Mouse (Mus musculus): Measurements from ENCODE around the gene Ctsk. TPM values are rescaled to one million over a fixed set of nuclear protein-coding genes. Genes with fewer than 3 reads are reported as not detected.

Gene Ctsk
- polyA plus RNA-seq (2016; fragmentation: Nextera tagmentation; extraction: Ambion mirVana): 3.7 and 5.9 TPM in 2 replicates

GRCm38 (mm10) chr3:95499024-95499423 is at the start of gene Ctsk:
TSS of gene Ctsk (plus strand) at chr3:95499256.
- Histone ChIP-seq H3K4me3 (no peak within 1 kb of the TSS), H3K27ac (no peak within 1 kb of the TSS), H3K36me3 (peaks cover 28% of the 10 kb centered on the region), H3K27me3 (ENCODE audit: insufficient read depth, poor library complexity, severe bottlenecking) (no peaks in the 10 kb centered on the region), H3K9me3 (no peaks in the 10 kb centered on the region), H3K4me1 (replicated peaks) (peaks cover 10% of the 10 kb centered on the region)
- DNase-seq (ENCODE audit: low spot score): no peak
- WGBS: 83% methylated on average over 7 of the region's 7 CpGs

GRCm38 (mm10) chr3:95450408-95450807 is 48.6 kb upstream of the Ctsk start:
- peaks cover 44% of the 10 kb centered on the region for H3K36me3 ChIP-seq
- H3K9me3 ChIP-seq: no peaks in the 10 kb centered on the region
- H3K4me1 ChIP-seq (replicated peaks): no peaks in the 10 kb centered on the region
- H3K27me3 ChIP-seq (ENCODE audit: insufficient read depth, poor library complexity, severe bottlenecking): no peaks in the 10 kb centered on the region
- no peak overlapping the region for H3K27ac ChIP-seq
- no peak overlapping the region for H3K4me3 ChIP-seq
- DNase-seq (ENCODE audit: low spot score): peak; percentile 44
- WGBS: 63% methylated on average over 1 of the region's 1 CpGs

- H3K9me3 ChIP-seq: no peaks in the 10 kb centered on the region
- DNase-seq (ENCODE audit: low spot score): no peak
- no peak overlapping the region for H3K27ac ChIP-seq
- no peaks in the 10 kb centered on the region for H3K27me3 ChIP-seq (ENCODE audit: insufficient read depth, poor library complexity, severe bottlenecking)
- 97% methylated on average over 3 of the region's 3 CpGs for WGBS
- H3K4me3 ChIP-seq: no peak overlapping the region
- H3K36me3 ChIP-seq: peaks cover 44% of the 10 kb centered on the region
- no peaks in the 10 kb centered on the region for H3K4me1 ChIP-seq (replicated peaks)
These were observed 48.1 kb upstream of the Ctsk start for GRCm38 (mm10) chr3:95450915-95451314.

GRCm38 (mm10) chr3:95456367-95456766 is 42.7 kb upstream of the Ctsk start:
- no peaks in the 10 kb centered on the region for H3K9me3 ChIP-seq
- 96% methylated on average over 5 of the region's 5 CpGs for WGBS
- no peak overlapping the region for H3K4me3 ChIP-seq
- H3K27ac ChIP-seq: no peak overlapping the region
- H3K27me3 ChIP-seq (ENCODE audit: insufficient read depth, poor library complexity, severe bottlenecking): no peaks in the 10 kb centered on the region
- H3K36me3 ChIP-seq: peaks cover 38% of the 10 kb centered on the region
- no peak for DNase-seq (ENCODE audit: low spot score)
- no peaks in the 10 kb centered on the region for H3K4me1 ChIP-seq (replicated peaks)

- no peak overlapping the region for H3K27ac ChIP-seq
- 85% methylated on average over 3 of the region's 3 CpGs for WGBS
- no peak for DNase-seq (ENCODE audit: low spot score)
- no peaks in the 10 kb centered on the region for H3K9me3 ChIP-seq
- H3K27me3 ChIP-seq (ENCODE audit: insufficient read depth, poor library complexity, severe bottlenecking): no peaks in the 10 kb centered on the region
- no peaks in the 10 kb centered on the region for H3K4me1 ChIP-seq (replicated peaks)
- H3K36me3 ChIP-seq: peaks cover 38% of the 10 kb centered on the region
- H3K4me3 ChIP-seq: no peak overlapping the region
These were observed 41.3 kb upstream of the Ctsk start for GRCm38 (mm10) chr3:95457758-95458157.

- Histone ChIP-seq H3K36me3 (peaks cover 32% of the 10 kb centered on the region), H3K9me3 (no peaks in the 10 kb centered on the region), H3K27me3 (ENCODE audit: insufficient read depth, poor library complexity, severe bottlenecking) (no peaks in the 10 kb centered on the region), H3K27ac (no peak overlapping the region), H3K4me1 (replicated peaks) (no peaks in the 10 kb centered on the region), H3K4me3 (no peak overlapping the region)
- 85% methylated on average over 1 of the region's 1 CpGs for WGBS
- DNase-seq (ENCODE audit: low spot score): no peak
These were observed 39.7 kb upstream of the Ctsk start for GRCm38 (mm10) chr3:95459381-95459780.

GRCm38 (mm10) chr3:95463852-95464251 is 35.2 kb upstream of the Ctsk start:
- Histone ChIP-seq H3K9me3 (no peaks in the 10 kb centered on the region), H3K27me3 (ENCODE audit: insufficient read depth, poor library complexity, severe bottlenecking) (no peaks in the 10 kb centered on the region), H3K27ac (no peak overlapping the region), H3K36me3 (peaks cover 53% of the 10 kb centered on the region), H3K4me3 (no peak overlapping the region), H3K4me1 (replicated peaks) (no peaks in the 10 kb centered on the region)
- DNase-seq (ENCODE audit: low spot score): no peak

DNA sequence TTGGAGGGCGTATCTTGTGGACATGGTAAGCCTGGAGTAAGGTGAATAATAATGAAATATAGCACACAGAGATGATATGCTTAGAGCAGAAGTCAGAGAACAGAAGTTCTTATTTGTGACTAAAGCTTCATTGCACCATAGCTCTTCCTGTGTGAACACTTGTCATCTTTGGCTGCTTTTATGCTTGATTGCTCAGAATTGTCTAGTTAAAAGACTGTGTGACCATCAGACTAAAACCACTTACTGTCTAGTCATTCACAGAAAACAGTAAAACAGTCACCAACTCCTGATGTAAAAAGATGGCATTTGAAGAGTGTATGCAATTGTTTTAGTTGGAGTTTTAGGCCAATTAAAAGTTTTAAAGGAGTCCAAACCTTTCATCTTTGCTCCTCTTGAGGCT is 20.1 kb upstream of the Ctsk start:
- no peaks in the 10 kb centered on the region for H3K9me3 ChIP-seq
- no peak overlapping the region for H3K27ac ChIP-seq
- no peak for DNase-seq (ENCODE audit: low spot score)
- WGBS: 91% methylated on average over 1 of the region's 1 CpGs
- H3K36me3 ChIP-seq: peaks cover 79% of the 10 kb centered on the region
- no peak overlapping the region for H3K4me3 ChIP-seq
- H3K4me1 ChIP-seq (replicated peaks): no peaks in the 10 kb centered on the region
- no peaks in the 10 kb centered on the region for H3K27me3 ChIP-seq (ENCODE audit: insufficient read depth, poor library complexity, severe bottlenecking)

GRCm38 (mm10) chr3:95486421-95486820 is 12.6 kb upstream of the Ctsk start:
- H3K9me3 ChIP-seq: no peaks in the 10 kb centered on the region
- no peak overlapping the region for H3K27ac ChIP-seq
- no peaks in the 10 kb centered on the region for H3K27me3 ChIP-seq (ENCODE audit: insufficient read depth, poor library complexity, severe bottlenecking)
- peaks cover 83% of the 10 kb centered on the region for H3K36me3 ChIP-seq
- H3K4me3 ChIP-seq: no peak overlapping the region
- no peak for DNase-seq (ENCODE audit: low spot score)
- no peaks in the 10 kb centered on the region for H3K4me1 ChIP-seq (replicated peaks)
- 87% methylated on average over 2 of the region's 2 CpGs for WGBS

DNA sequence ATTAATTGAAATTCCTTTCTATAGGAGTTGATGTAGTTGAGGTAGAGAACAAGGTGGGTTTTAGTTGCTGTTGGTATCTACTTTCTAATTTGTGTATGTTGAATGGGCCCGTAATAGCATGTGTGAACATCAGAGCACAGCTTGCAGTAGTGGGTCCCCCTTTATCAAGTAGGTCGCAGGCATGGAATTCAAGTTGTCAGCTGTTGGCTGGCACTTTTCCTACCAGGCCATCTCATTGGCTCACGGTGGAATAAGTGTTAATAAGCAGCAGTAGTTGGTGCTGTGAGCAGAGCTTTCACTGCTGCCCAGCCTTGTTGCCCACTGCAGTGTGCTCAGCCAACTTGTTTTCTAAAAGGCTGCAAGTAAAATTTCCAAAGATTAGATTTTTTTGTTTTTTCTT is 10.4 kb upstream of the Ctsk start:
- H3K4me3 ChIP-seq: no peak overlapping the region

DNA sequence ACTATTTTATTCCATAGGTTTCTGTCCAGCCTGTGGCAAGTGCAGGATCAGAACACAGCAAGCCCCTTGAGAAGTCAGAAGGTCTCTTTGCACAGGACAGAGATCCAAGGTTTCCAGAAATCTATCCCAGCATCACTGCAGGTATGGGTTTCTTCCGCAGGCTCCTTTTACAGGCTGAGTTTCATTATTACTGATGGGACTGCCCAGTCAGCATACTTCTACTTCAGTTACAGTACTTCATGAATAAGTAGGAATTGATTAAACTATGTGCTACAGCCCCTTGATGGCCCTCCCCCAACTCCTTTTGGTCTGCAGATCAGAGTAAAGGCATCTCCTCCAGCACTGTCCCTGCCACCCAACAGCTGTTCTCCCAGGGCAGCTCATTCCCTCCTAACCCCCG is 8.8 kb upstream of the Ctsk start:
- H3K4me3 ChIP-seq: no peak overlapping the region
- H3K27ac ChIP-seq: no peak overlapping the region
- DNase-seq (ENCODE audit: low spot score): no peak
- WGBS: 98% methylated on average over 2 of the region's 2 CpGs
- peaks cover 96% of the 10 kb centered on the region for H3K36me3 ChIP-seq
- H3K27me3 ChIP-seq (ENCODE audit: insufficient read depth, poor library complexity, severe bottlenecking): no peaks in the 10 kb centered on the region
- no peaks in the 10 kb centered on the region for H3K4me1 ChIP-seq (replicated peaks)
- H3K9me3 ChIP-seq: no peaks in the 10 kb centered on the region

More for the DNA sequence above, 10.4 kb upstream of the Ctsk start:
- Histone ChIP-seq H3K27me3 (ENCODE audit: insufficient read depth, poor library complexity, severe bottlenecking) (no peaks in the 10 kb centered on the region), H3K4me1 (replicated peaks) (no peaks in the 10 kb centered on the region), H3K27ac (no peak overlapping the region), H3K9me3 (no peaks in the 10 kb centered on the region), H3K36me3 (peaks cover 91% of the 10 kb centered on the region)
- no peak for DNase-seq (ENCODE audit: low spot score)
- WGBS: 93% methylated on average over 3 of the region's 3 CpGs

DNA sequence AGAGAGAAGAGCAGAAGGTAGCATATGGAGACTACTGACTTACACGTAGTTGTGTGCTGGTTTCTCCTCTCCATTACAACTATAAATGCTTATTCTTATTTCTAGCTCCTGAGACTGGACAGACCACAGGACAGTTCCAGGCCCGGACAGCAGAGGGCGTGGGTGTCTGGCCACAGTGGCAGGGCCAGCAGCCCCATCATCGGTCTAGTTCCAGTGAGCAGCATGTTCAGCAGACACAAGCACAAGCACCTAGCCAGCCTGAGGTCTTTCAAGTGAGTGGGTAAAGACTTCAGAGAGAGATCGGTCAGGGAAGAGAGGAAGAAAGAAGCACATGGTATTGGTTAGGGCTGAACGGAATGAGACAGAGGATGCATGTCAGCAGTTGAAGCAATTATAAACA is 4.7 kb upstream of the Ctsk start:
- Histone ChIP-seq H3K27me3 (ENCODE audit: insufficient read depth, poor library complexity, severe bottlenecking) (no peaks in the 10 kb centered on the region), H3K27ac (no peak overlapping the region), H3K4me1 (replicated peaks) (no peaks in the 10 kb centered on the region), H3K36me3 (peaks cover 72% of the 10 kb centered on the region), H3K9me3 (no peaks in the 10 kb centered on the region), H3K4me3 (no peak overlapping the region)
- 60% methylated on average over 6 of the region's 6 CpGs for WGBS
- DNase-seq (ENCODE audit: low spot score): peak; percentile 57

- H3K27ac ChIP-seq: no peak overlapping the region
- 87% methylated on average over 2 of the region's 2 CpGs for WGBS
These were observed 827 bp upstream of the Ctsk start for GRCm38 (mm10) chr3:95498229-95498628.

DNA sequence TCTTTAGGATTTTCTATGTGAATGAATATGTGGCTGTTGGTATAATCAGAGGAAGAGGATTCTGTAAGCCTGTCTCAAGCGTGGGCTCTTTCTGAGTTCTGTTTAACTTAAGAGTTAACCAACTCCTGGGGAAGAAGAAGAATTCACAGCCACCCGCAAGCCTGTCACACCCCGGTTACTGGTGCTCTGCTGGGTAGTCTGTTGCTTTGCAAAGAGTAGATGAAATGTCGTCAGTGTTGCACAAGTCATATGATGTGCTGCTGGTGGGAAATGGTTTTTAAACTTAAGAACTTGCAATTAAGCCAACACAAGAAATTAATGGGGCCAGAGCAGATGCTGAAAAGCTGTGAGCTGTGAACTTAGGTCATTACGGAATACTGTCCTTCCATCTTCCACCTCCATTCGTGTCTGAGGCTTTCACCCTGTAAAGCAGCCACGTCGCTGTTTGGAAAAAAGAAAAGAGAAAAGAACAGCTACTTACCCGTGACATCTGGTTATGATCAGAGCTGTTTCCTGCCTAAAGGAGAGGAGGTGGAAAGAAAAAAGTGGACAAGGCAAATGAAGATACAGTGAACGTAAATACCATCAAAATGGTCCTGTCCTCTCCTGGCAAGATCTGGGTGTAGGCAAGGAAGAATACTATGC is 562 bp downstream of the Ctsk start:
- no peak overlapping the region for H3K27ac ChIP-seq
- peaks cover 22% of the 10 kb centered on the region for H3K36me3 ChIP-seq
- no peak for DNase-seq (ENCODE audit: low spot score)
- 60% methylated on average over 10 of the region's 10 CpGs for WGBS
- no peak overlapping the region for H3K4me3 ChIP-seq
- peaks cover 10% of the 10 kb centered on the region for H3K4me1 ChIP-seq (replicated peaks)
- no peaks in the 10 kb centered on the region for H3K27me3 ChIP-seq (ENCODE audit: insufficient read depth, poor library complexity, severe bottlenecking)
- no peaks in the 10 kb centered on the region for H3K9me3 ChIP-seq

More at GRCm38 (mm10) chr3:95498229-95498628, 827 bp upstream of the Ctsk start:
- DNase-seq (ENCODE audit: low spot score): no peak
- Histone ChIP-seq H3K9me3 (no peaks in the 10 kb centered on the region), H3K36me3 (peaks cover 36% of the 10 kb centered on the region), H3K4me1 (replicated peaks) (peaks cover 10% of the 10 kb centered on the region), H3K27me3 (ENCODE audit: insufficient read depth, poor library complexity, severe bottlenecking) (no peaks in the 10 kb centered on the region), H3K4me3 (no peak overlapping the region)

Measured in hindbrain, embryonic 10.5 days (tissue).